Mouse (Mus musculus): ENCODE results near the gene Memo1.
A peak's percentile ranks its signal among the peaks of the same experiment; 100 is the strongest.

The Memo1 gene

DNA sequence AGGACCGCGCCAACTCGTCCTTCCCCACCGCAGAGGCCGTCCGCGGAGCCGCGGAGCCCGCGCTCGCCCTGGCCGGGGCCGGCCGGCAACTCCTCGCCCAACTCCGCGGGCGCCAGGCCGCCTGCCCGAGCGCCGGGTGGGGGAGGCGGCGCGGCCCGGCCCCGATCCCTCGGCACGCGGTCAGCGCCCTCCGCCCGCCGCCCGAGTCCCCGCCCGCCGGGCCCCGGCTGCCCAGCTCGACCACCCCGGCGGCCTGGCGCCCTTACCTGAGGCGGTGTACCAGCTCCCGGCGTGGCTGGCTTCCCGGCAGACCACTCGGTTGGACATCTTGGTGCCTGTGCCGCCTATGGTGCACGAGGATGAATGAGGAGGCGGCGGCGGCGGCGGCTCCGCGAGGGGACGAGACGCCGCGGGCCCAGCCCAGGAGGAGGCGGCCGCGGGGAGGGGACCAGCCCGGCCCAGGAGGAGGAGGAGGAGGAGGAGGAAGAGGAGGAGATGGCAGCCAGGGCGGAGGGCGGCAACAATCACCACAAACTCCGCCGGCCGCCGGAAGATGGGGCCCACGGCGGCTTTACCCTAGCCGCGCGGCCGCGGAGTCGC lies 795 bp downstream of the Memo1 start:
- peak; percentile 56 for DNase-seq (ENCODE audit: low read depth, low spot score)

GRCm38 (mm10) chr17:74293687-74294425 lies 1.5 kb downstream of the Memo1 start:
- no peak for DNase-seq (ENCODE audit: low read depth, low spot score)

GRCm38 (mm10) chr17:74291640-74292361 lies 3.5 kb downstream of the Memo1 start:
- DNase-seq (ENCODE audit: low read depth, low spot score): no peak

DNA sequence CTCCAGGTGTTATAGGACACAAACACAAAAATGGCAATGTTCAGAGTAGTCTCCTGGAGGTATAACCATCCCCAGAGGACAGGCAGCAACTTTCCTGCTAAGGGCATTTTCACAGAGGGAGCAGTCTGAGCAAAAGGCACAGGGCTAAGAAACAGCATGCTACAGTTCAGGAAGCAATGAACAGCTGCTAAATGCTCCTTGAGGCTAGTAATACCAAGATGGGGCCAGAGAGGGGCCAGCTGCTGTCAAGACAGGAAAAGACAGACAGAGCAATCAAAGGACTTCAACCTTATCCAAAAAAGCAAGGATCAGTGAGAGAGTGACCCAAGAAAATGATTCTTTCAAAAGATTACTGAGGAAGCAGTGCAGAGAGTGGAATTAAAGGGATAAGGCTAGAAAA lies 4.5 kb downstream of the Memo1 start:
- DNase-seq (ENCODE audit: low read depth, low spot score): no peak

DNA sequence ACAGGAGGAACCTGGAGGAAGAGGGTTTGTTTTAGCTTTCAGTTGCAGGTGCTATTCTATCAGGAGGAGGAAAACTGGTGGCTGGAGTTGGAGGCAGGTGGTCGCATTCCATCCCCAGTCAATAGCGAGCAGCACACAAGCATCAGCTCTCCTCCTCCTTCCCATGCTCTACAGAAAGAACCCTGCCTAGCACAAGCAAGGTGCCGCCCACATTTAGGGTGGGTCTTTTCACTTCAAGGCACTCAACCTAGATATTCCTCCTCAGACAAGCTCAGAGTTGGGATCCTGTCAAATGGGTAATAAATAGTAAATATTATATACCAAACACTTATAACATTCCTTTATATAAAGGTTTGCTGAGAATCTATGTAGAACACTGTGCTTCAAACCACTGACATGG lies 5.1 kb downstream of the Memo1 start:
- DNase-seq (ENCODE audit: low read depth, low spot score): no peak

GRCm38 (mm10) chr17:74288626-74289025 lies 6.7 kb downstream of the Memo1 start:
- DNase-seq (ENCODE audit: low read depth, low spot score): no peak

GRCm38 (mm10) chr17:74286140-74286730 lies 9.1 kb downstream of the Memo1 start:
- no peak for DNase-seq (ENCODE audit: low read depth, low spot score)

DNA sequence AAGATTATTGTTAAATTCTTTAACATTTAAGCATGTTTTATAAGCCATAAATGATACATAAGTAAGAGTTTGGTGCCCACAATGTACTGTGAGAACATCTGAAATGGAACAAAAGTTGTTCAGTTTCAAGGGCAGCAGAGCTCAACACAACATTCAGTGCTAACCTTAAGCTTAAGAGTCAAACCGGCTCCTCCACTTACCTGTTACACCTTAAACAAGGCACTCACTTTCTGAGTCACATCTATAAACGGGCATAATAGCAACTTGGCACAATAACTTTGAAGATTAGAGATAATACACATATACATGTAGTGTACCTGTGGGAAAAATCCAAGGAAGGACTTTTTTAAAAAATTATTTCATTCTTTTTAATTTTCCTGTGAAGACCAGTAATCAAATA lies 9.6 kb downstream of the Memo1 start:
- no peak for DNase-seq (ENCODE audit: low read depth, low spot score)

- DNase-seq (ENCODE audit: low read depth, low spot score): no peak
Observed at GRCm38 (mm10) chr17:74284397-74285115, 10.8 kb downstream of the Memo1 start.

DNA sequence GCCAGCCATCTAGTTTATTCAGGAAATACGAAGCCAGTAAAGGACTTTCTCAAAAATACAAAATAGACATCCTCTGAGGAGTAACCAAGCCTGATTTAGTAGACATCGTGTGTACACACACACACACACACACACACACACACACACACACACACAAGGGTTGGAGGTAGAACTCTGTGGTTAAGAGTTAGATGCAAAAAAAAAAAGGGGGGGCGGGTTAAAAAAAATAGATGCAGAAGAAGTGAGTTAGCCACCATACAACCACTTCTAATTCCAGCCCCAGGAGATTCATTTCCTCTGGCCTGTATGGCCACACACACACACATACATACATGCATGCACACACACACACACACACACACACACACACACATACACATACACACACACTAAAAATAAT lies 13.3 kb downstream of the Memo1 start:
- DNase-seq (ENCODE audit: low read depth, low spot score): no peak

DNA sequence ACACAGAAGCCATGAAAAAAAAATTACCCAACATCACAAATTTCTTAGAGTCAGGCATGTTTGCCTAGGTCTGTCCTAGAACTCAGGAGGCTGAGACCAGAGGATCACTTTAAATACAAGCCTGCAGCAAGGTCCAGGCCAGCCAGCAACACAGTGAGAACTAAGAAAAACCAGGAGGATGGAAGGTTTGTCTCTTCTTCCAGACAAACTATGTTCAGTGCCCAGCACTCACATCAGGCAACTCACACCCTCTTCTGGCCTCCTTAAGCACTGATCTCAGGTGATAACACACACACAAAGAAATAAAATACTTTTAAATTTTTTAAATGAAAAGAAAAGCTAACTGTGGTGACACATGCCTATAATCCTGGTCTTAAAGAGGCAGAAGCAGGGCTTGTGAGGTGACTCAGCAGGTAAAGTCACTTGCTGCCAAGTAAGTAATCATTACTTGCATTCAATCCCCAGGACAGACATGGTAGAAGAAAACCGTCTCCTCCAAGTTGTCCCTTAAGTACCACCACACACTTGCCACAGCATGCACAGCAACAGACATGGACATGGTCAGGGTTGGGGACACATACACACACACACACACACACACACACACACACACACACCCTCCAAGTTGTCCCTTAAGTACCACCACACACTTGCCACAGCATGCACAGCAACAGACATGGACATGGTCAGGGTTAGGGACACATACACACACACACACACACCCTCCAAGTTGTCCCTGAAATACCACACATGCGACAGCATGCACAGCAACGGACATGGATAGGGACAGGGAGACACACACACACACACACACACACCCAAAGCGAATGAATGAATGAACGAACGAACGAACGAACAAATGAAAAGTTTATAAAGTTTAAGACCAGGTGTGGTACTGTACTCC lies 16.1 kb downstream of the Memo1 start:
- no peak for DNase-seq (ENCODE audit: low read depth, low spot score)

GRCm38 (mm10) chr17:74274471-74274870 lies 20.9 kb downstream of the Memo1 start:
- DNase-seq (ENCODE audit: low read depth, low spot score): no peak

GRCm38 (mm10) chr17:74272683-74273205 lies 22.6 kb downstream of the Memo1 start:
- DNase-seq (ENCODE audit: low read depth, low spot score): peak; percentile 16

- DNase-seq (ENCODE audit: low read depth, low spot score): no peak
Observed at GRCm38 (mm10) chr17:74271541-74272268, 23.6 kb downstream of the Memo1 start.

DNA sequence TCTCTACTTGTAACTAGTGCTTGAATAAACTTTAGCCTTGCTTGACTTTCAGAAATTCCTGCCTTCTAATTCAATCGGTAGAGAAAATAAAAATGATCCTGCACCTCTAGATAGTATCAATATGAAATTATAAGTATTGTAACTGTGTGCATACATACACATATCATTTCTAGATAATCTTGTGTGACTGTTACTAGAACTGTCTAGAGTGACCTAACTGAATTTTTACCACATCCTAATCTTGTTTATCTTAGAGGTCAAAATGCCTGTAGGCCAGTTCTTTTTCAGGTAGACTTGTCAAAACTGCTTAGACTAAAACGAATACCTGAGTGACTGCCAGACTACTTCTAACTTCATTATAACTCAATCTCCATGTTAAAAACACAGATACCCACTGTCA lies 25.1 kb downstream of the Memo1 start:
- no peak for DNase-seq (ENCODE audit: low read depth, low spot score)

GRCm38 (mm10) chr17:74267415-74268180 lies 27.7 kb downstream of the Memo1 start:
- DNase-seq (ENCODE audit: low read depth, low spot score): peak; percentile 26

DNA sequence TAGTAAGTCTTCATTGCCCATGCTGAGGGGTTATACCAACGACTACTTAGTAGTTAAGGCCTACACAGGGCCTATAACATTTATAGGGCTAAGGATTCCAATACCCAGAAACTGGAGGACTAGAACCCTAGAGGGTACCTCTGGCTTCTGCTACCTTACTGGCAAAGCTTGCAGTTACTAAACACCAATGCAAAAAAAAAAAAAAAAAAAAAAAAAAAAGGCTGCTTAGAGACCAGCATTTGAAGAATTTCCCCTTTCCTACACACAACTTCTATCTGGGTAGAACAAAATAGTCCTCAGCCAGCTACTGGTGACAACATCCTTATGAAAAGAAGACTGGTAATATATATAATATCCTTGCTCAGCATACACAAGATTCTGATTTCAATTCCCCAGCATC lies 29.7 kb downstream of the Memo1 start:
- no peak for DNase-seq (ENCODE audit: low read depth, low spot score)

DNA sequence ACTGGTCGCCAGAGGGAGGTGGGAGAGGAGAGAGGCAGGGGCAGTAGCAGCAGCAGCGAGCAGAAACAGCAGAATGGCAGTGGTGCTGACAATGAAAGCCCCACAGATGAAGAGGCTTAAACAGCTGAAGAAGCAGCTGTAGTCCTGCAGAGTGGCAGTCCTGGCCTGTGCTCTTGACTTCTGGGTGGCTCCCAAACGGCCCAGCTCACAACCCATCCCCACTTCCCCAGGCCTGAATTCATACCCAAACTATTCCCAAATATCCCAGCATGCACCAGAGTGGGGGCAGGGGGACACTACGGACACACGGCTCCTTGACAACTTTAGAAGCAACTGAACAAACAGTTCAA lies 30.2 kb downstream of the Memo1 start:
- DNase-seq (ENCODE audit: low read depth, low spot score): peak; percentile 3
